Mouse (Mus musculus) myocyte (in vitro differentiated cells): ENCODE results near the gene Tcea2.

ENCODE experiments used
- CEBPB ChIP-seq: IDR thresholded peaks from 2 replicates; pipeline ENCODE4 v1.6.1; 2011; ENCODE audit warnings: mild to moderate bottlenecking, moderate library complexity; ENCODE audit not compliant: poor library complexity, insufficient read depth, severe bottlenecking
- MAX ChIP-seq: IDR thresholded peaks from one replicate; pipeline ENCODE4 v1.6.1; 2011; ENCODE audit warnings: low read depth, mild to moderate bottlenecking, control low read depth
- MYOD1 ChIP-seq, 3 experiments: IDR thresholded peaks; one replicate each; pipeline ENCODE4 v1.6.1; 2011; ENCODE audit warnings: control low read depth in 2 of 3, low read depth in 2 of 3, mild to moderate bottlenecking in 2 of 3, moderate library complexity in 1 of 3; ENCODE audit not compliant: insufficient read length in 2 of 3, control insufficient read depth in 1 of 3
- POLR2A ChIP-seq: IDR thresholded peaks from one replicate; pipeline ENCODE4 v1.6.1; 2011; ENCODE audit warnings: low read depth, mild to moderate bottlenecking, control low read depth, moderate library complexity; ENCODE audit not compliant: insufficient read length
- POLR2AphosphoS2 ChIP-seq: IDR thresholded peaks from one replicate; pipeline ENCODE4 v1.6.1; 2011; ENCODE audit warnings: low read depth, control low read depth; ENCODE audit not compliant: insufficient read length
- REST ChIP-seq: IDR thresholded peaks from one replicate; pipeline ENCODE4 v1.6.1; 2011; ENCODE audit warnings: mild to moderate bottlenecking, control low read depth, moderate library complexity; ENCODE audit not compliant: insufficient read depth, insufficient read length
- SRF ChIP-seq: IDR thresholded peaks from one replicate; pipeline ENCODE4 v1.6.1; 2011; ENCODE audit warnings: low read depth; ENCODE audit not compliant: control insufficient read depth, insufficient read length
- USF1 ChIP-seq: IDR thresholded peaks from one replicate; pipeline ENCODE4 v1.6.1; 2011; ENCODE audit warnings: low read depth, mild to moderate bottlenecking, control low read depth, moderate library complexity

GRCm38 (mm10) chr2:181673501-181673900 lies 6.6 kb upstream of the Tcea2 start:
- TF ChIP-seq POLR2A = no peak
- TF ChIP-seq MAX = no peak
- TF ChIP-seq MYOD1 (IDR thresholded peaks at IDR 0.05; ENCODE audit: control insufficient read depth in 1 of 3, insufficient read length in 2 of 3, low read depth in 2 of 3) = no peak
- no peak for TF ChIP-seq CEBPB
- no peak for TF ChIP-seq USF1
- no peak for TF ChIP-seq REST
- no peak for TF ChIP-seq POLR2AphosphoS2
- no peak for TF ChIP-seq SRF
